Mouse (Mus musculus): ENCODE results near the gene Hsd17b11. TPM values are rescaled to one million over a fixed set of nuclear protein-coding genes. Genes with fewer than 3 reads are reported as not detected.

Hsd17b11 gene
- polyA plus RNA-seq, 1 experiment from 2014 or later: 8.2 TPM

- H3K4me1 ChIP-seq (ENCODE audit: control insufficient read depth, insufficient read depth, low read length): no peaks in the 10 kb centered on the region
- no peak for ATAC-seq (ENCODE audit: insufficient number of reproducible peaks, insufficient read depth, low FRiP score, low read depth)
- H3K4me3 ChIP-seq (ENCODE audit: low read depth, low read length): no peak overlapping the region
- H3K9me3 ChIP-seq (ENCODE audit: control insufficient read depth, low read depth, low read length): no peaks in the 10 kb centered on the region
- no peaks in the 10 kb centered on the region for H3K36me3 ChIP-seq (ENCODE audit: control insufficient read depth, insufficient read depth, low read length)
- 83% methylated on average over 9 of the region's 9 CpGs for WGBS
- no peak overlapping the region for H3K9ac ChIP-seq (replicated peaks; ENCODE audit: low read depth, low read length)
- H3K27me3 ChIP-seq (ENCODE audit: control insufficient read depth, insufficient read depth, low read length): no peaks in the 10 kb centered on the region
- H3K27ac ChIP-seq (ENCODE audit: low read length): no peak overlapping the region
- H3K4me2 ChIP-seq (replicated peaks; ENCODE audit: low read depth, low read length): no peak overlapping the region
Measured at GRCm38 (mm10) chr5:103980705-103981560, 40.8 kb downstream of the Hsd17b11 start.

- 91% methylated on average over 7 of the region's 7 CpGs for WGBS
Measured at GRCm38 (mm10) chr5:103977907-103978570, 43.7 kb downstream of the Hsd17b11 start.

GRCm38 (mm10) chr5:103977297-103977696 lies 44.4 kb downstream of the Hsd17b11 start, which contains the start of gene Hsd17b13:
Hsd17b13 (minus strand) TSS chr5:103977410.
- no peak within 1 kb of the TSS for H3K27ac ChIP-seq (ENCODE audit: low read length)
- H3K9ac ChIP-seq (replicated peaks; ENCODE audit: low read depth, low read length): no peak within 1 kb of the TSS
- H3K4me1 ChIP-seq (ENCODE audit: control insufficient read depth, insufficient read depth, low read length): no peaks in the 10 kb centered on the region
- no peaks in the 10 kb centered on the region for H3K27me3 ChIP-seq (ENCODE audit: control insufficient read depth, insufficient read depth, low read length)
- no peak within 1 kb of the TSS for H3K4me2 ChIP-seq (replicated peaks; ENCODE audit: low read depth, low read length)
- no peak within 1 kb of the TSS for H3K4me3 ChIP-seq (ENCODE audit: low read depth, low read length)
- WGBS: 75% methylated on average over 4 of the region's 4 CpGs
- H3K9me3 ChIP-seq (ENCODE audit: control insufficient read depth, low read depth, low read length): no peaks in the 10 kb centered on the region
- no peak for ATAC-seq (ENCODE audit: insufficient number of reproducible peaks, insufficient read depth, low FRiP score, low read depth)
- no peaks in the 10 kb centered on the region for H3K36me3 ChIP-seq (ENCODE audit: control insufficient read depth, insufficient read depth, low read length)

More at GRCm38 (mm10) chr5:103977907-103978570, 43.7 kb downstream of the Hsd17b11 start:
- no peak for ATAC-seq (ENCODE audit: insufficient number of reproducible peaks, insufficient read depth, low FRiP score, low read depth)
- Histone ChIP-seq H3K27ac (ENCODE audit: low read length) (no peak overlapping the region), H3K9me3 (ENCODE audit: control insufficient read depth, low read depth, low read length) (no peaks in the 10 kb centered on the region), H3K9ac (replicated peaks; ENCODE audit: low read depth, low read length) (no peak overlapping the region), H3K4me2 (replicated peaks; ENCODE audit: low read depth, low read length) (no peak overlapping the region), H3K36me3 (ENCODE audit: control insufficient read depth, insufficient read depth, low read length) (no peaks in the 10 kb centered on the region), H3K27me3 (ENCODE audit: control insufficient read depth, insufficient read depth, low read length) (no peaks in the 10 kb centered on the region), H3K4me1 (ENCODE audit: control insufficient read depth, insufficient read depth, low read length) (no peaks in the 10 kb centered on the region), H3K4me3 (ENCODE audit: low read depth, low read length) (no peak overlapping the region)

GRCm38 (mm10) chr5:103975736-103976135 lies 46.0 kb downstream of the Hsd17b11 start:
- Histone ChIP-seq H3K4me1 (ENCODE audit: control insufficient read depth, insufficient read depth, low read length) (no peaks in the 10 kb centered on the region), H3K36me3 (ENCODE audit: control insufficient read depth, insufficient read depth, low read length) (no peaks in the 10 kb centered on the region), H3K27me3 (ENCODE audit: control insufficient read depth, insufficient read depth, low read length) (no peaks in the 10 kb centered on the region), H3K9ac (replicated peaks; ENCODE audit: low read depth, low read length) (no peak overlapping the region), H3K4me3 (ENCODE audit: low read depth, low read length) (no peak overlapping the region), H3K27ac (ENCODE audit: low read length) (no peak overlapping the region), H3K9me3 (ENCODE audit: control insufficient read depth, low read depth, low read length) (no peaks in the 10 kb centered on the region), H3K4me2 (replicated peaks; ENCODE audit: low read depth, low read length) (no peak overlapping the region)
- WGBS: 72% methylated on average over 7 of the region's 7 CpGs
- ATAC-seq (ENCODE audit: insufficient number of reproducible peaks, insufficient read depth, low FRiP score, low read depth): no peak

- Histone ChIP-seq H3K27me3 (ENCODE audit: control insufficient read depth, insufficient read depth, low read length) (no peaks in the 10 kb centered on the region), H3K36me3 (ENCODE audit: control insufficient read depth, insufficient read depth, low read length) (no peaks in the 10 kb centered on the region), H3K9me3 (ENCODE audit: control insufficient read depth, low read depth, low read length) (no peaks in the 10 kb centered on the region), H3K4me2 (replicated peaks; ENCODE audit: low read depth, low read length) (peak overlapping the region; percentile 29; the same call in 1 of the 2 replicates), H3K9ac (replicated peaks; ENCODE audit: low read depth, low read length) (no peak overlapping the region), H3K27ac (ENCODE audit: low read length) (no peak overlapping the region), H3K4me3 (ENCODE audit: low read depth, low read length) (no peak overlapping the region), H3K4me1 (ENCODE audit: control insufficient read depth, insufficient read depth, low read length) (no peaks in the 10 kb centered on the region)
- 61% methylated on average over 13 of the region's 13 CpGs for WGBS
- ATAC-seq (ENCODE audit: insufficient number of reproducible peaks, insufficient read depth, low FRiP score, low read depth): no peak
Measured at GRCm38 (mm10) chr5:103972801-103973200, 48.9 kb downstream of the Hsd17b11 start.

- Histone ChIP-seq H3K4me1 (ENCODE audit: control insufficient read depth, insufficient read depth, low read length) (no peaks in the 10 kb centered on the region), H3K27ac (ENCODE audit: low read length) (no peak overlapping the region), H3K4me2 (replicated peaks; ENCODE audit: low read depth, low read length) (peak overlapping the region; percentile 29), H3K36me3 (ENCODE audit: control insufficient read depth, insufficient read depth, low read length) (no peaks in the 10 kb centered on the region), H3K27me3 (ENCODE audit: control insufficient read depth, insufficient read depth, low read length) (no peaks in the 10 kb centered on the region), H3K9ac (replicated peaks; ENCODE audit: low read depth, low read length) (no peak overlapping the region), H3K9me3 (ENCODE audit: control insufficient read depth, low read depth, low read length) (no peaks in the 10 kb centered on the region), H3K4me3 (ENCODE audit: low read depth, low read length) (no peak overlapping the region)
- 49% methylated on average over 19 of the region's 19 CpGs for WGBS
- ATAC-seq (ENCODE audit: insufficient number of reproducible peaks, insufficient read depth, low FRiP score, low read depth): no peak
Measured at GRCm38 (mm10) chr5:103972379-103972778, 49.3 kb downstream of the Hsd17b11 start.

GRCm38 (mm10) chr5:103971051-103971450 lies 50.7 kb downstream of the Hsd17b11 start:
- Histone ChIP-seq H3K36me3 (ENCODE audit: control insufficient read depth, insufficient read depth, low read length) (no peaks in the 10 kb centered on the region), H3K27me3 (ENCODE audit: control insufficient read depth, insufficient read depth, low read length) (no peaks in the 10 kb centered on the region), H3K9me3 (ENCODE audit: control insufficient read depth, low read depth, low read length) (no peaks in the 10 kb centered on the region), H3K4me3 (ENCODE audit: low read depth, low read length) (no peak overlapping the region), H3K9ac (replicated peaks; ENCODE audit: low read depth, low read length) (no peak overlapping the region), H3K4me1 (ENCODE audit: control insufficient read depth, insufficient read depth, low read length) (no peaks in the 10 kb centered on the region), H3K4me2 (replicated peaks; ENCODE audit: low read depth, low read length) (no peak overlapping the region), H3K27ac (ENCODE audit: low read length) (no peak overlapping the region)
- WGBS: 68% methylated on average over 5 of the region's 5 CpGs
- ATAC-seq (ENCODE audit: insufficient number of reproducible peaks, insufficient read depth, low FRiP score, low read depth): no peak

GRCm38 (mm10) chr5:103962935-103963429 lies 58.7 kb downstream of the Hsd17b11 start:
- 49% methylated on average over 1 of the region's 1 CpGs for WGBS

More at GRCm38 (mm10) chr5:103962935-103963429, 58.7 kb downstream of the Hsd17b11 start:
- H3K9me3 ChIP-seq (ENCODE audit: control insufficient read depth, low read depth, low read length): no peaks in the 10 kb centered on the region; the same call in 1 of the 2 replicates
- no peak for ATAC-seq (ENCODE audit: insufficient number of reproducible peaks, insufficient read depth, low FRiP score, low read depth)
- no peak overlapping the region for H3K4me3 ChIP-seq (ENCODE audit: low read depth, low read length)
- no peaks in the 10 kb centered on the region for H3K36me3 ChIP-seq (ENCODE audit: control insufficient read depth, insufficient read depth, low read length)
- H3K4me2 ChIP-seq (replicated peaks; ENCODE audit: low read depth, low read length): no peak overlapping the region
- H3K27ac ChIP-seq (ENCODE audit: low read length): no peak overlapping the region
- no peaks in the 10 kb centered on the region for H3K4me1 ChIP-seq (ENCODE audit: control insufficient read depth, insufficient read depth, low read length)
- H3K27me3 ChIP-seq (ENCODE audit: control insufficient read depth, insufficient read depth, low read length): no peaks in the 10 kb centered on the region
- no peak overlapping the region for H3K9ac ChIP-seq (replicated peaks; ENCODE audit: low read depth, low read length)

Data from stomach, embryonic 14.5 days (tissue).